Mouse (Mus musculus): ENCODE measurements at regions not wholly inside any gene's neighbourhood (a gene's known extent, or its start where the extent isn't known, plus 50 kb on each side); places are given as distances from the start of the nearest gene placed in this dataset.

- Histone ChIP-seq H3K4me2 (ENCODE audit: low read length) (no peak overlapping the region), H3K27ac (ENCODE audit: low read depth, low read length) (no peak overlapping the region), H3K9ac (ENCODE audit: low read length) (no peak overlapping the region), H3K4me3 (ENCODE audit: low read depth, low read length) (no peak overlapping the region), H3K27me3 (replicated peaks; ENCODE audit: control insufficient read depth, insufficient read depth, low read length) (no peaks in the 10 kb centered on the region), H3K4me1 (ENCODE audit: control insufficient read depth, insufficient read depth, low read length) (no peaks in the 10 kb centered on the region), H3K9me3 (replicated peaks; ENCODE audit: control insufficient read depth, low read length) (no peaks in the 10 kb centered on the region), H3K36me3 (ENCODE audit: control insufficient read depth, insufficient read depth, low read length) (no peaks in the 10 kb centered on the region)
- no peak for ATAC-seq
- DNase-seq (ENCODE audit: low spot score): no peak
- WGBS: 76% methylated on average over 3 of the region's 3 CpGs
These were observed 107.2 kb upstream of the Zranb2 start for GRCm38 (mm10) chr3:157426720-157427119.

GRCm38 (mm10) chr3:157449794-157450193, 84.2 kb upstream of the Zranb2 start:
- Histone ChIP-seq H3K9me3 (replicated peaks; ENCODE audit: control insufficient read depth, low read length) (no peaks in the 10 kb centered on the region), H3K4me1 (ENCODE audit: control insufficient read depth, insufficient read depth, low read length) (no peaks in the 10 kb centered on the region), H3K36me3 (ENCODE audit: control insufficient read depth, insufficient read depth, low read length) (no peaks in the 10 kb centered on the region), H3K4me2 (ENCODE audit: low read length) (no peak overlapping the region), H3K4me3 (ENCODE audit: low read depth, low read length) (no peak overlapping the region), H3K27ac (ENCODE audit: low read depth, low read length) (no peak overlapping the region), H3K27me3 (replicated peaks; ENCODE audit: control insufficient read depth, insufficient read depth, low read length) (no peaks in the 10 kb centered on the region), H3K9ac (ENCODE audit: low read length) (no peak overlapping the region)
- ATAC-seq (peak; percentile 71), DNase-seq (ENCODE audit: low spot score) (peak; percentile 78)

- Histone ChIP-seq H3K4me3 (ENCODE audit: low read depth, low read length) (no peak overlapping the region), H3K4me1 (ENCODE audit: control insufficient read depth, insufficient read depth, low read length) (no peaks in the 10 kb centered on the region), H3K4me2 (ENCODE audit: low read length) (no peak overlapping the region), H3K36me3 (ENCODE audit: control insufficient read depth, insufficient read depth, low read length) (no peaks in the 10 kb centered on the region), H3K27me3 (replicated peaks; ENCODE audit: control insufficient read depth, insufficient read depth, low read length) (no peaks in the 10 kb centered on the region), H3K27ac (ENCODE audit: low read depth, low read length) (no peak overlapping the region), H3K9ac (ENCODE audit: low read length) (no peak overlapping the region), H3K9me3 (replicated peaks; ENCODE audit: control insufficient read depth, low read length) (no peaks in the 10 kb centered on the region)
- WGBS: 93% methylated on average over 2 of the region's 2 CpGs
- ATAC-seq (no peak), DNase-seq (ENCODE audit: low spot score) (no peak)
These were observed 62.4 kb upstream of the Zranb2 start for GRCm38 (mm10) chr3:157471600-157471999.

- Histone ChIP-seq H3K4me3 (ENCODE audit: low read depth, low read length) (no peak overlapping the region), H3K4me2 (ENCODE audit: low read length) (no peak overlapping the region), H3K27ac (ENCODE audit: low read depth, low read length) (no peak overlapping the region), H3K9ac (ENCODE audit: low read length) (no peak overlapping the region), H3K36me3 (ENCODE audit: control insufficient read depth, insufficient read depth, low read length) (no peaks in the 10 kb centered on the region), H3K9me3 (replicated peaks; ENCODE audit: control insufficient read depth, low read length) (no peaks in the 10 kb centered on the region), H3K4me1 (ENCODE audit: control insufficient read depth, insufficient read depth, low read length) (no peaks in the 10 kb centered on the region), H3K27me3 (replicated peaks; ENCODE audit: control insufficient read depth, insufficient read depth, low read length) (no peaks in the 10 kb centered on the region)
- WGBS: 74% methylated on average over 5 of the region's 5 CpGs
- ATAC-seq (no peak), DNase-seq (ENCODE audit: low spot score) (peak; percentile 25)
These were observed 61.3 kb upstream of the Zranb2 start for GRCm38 (mm10) chr3:157472674-157473073.

GRCm38 (mm10) chr3:157477731-157478130, 56.2 kb upstream of the Zranb2 start:
- ATAC-seq (no peak), DNase-seq (ENCODE audit: low spot score) (no peak)
- H3K27ac ChIP-seq (ENCODE audit: low read depth, low read length): no peak overlapping the region
- no peaks in the 10 kb centered on the region for H3K27me3 ChIP-seq (replicated peaks; ENCODE audit: control insufficient read depth, insufficient read depth, low read length)
- no peak overlapping the region for H3K4me3 ChIP-seq (ENCODE audit: low read depth, low read length)
- H3K9me3 ChIP-seq (replicated peaks; ENCODE audit: control insufficient read depth, low read length): no peaks in the 10 kb centered on the region
- H3K36me3 ChIP-seq (ENCODE audit: control insufficient read depth, insufficient read depth, low read length): no peaks in the 10 kb centered on the region
- H3K9ac ChIP-seq (ENCODE audit: low read length): no peak overlapping the region
- 78% methylated on average over 2 of the region's 2 CpGs for WGBS
- no peak overlapping the region for H3K4me2 ChIP-seq (ENCODE audit: low read length)
- H3K4me1 ChIP-seq (ENCODE audit: control insufficient read depth, insufficient read depth, low read length): no peaks in the 10 kb centered on the region
